Mouse (Mus musculus) lung, embryonic 15.5 days (tissue): Measurements from ENCODE around the gene Slco3a1. TPM values are rescaled to one million over a fixed set of nuclear protein-coding genes. Genes with fewer than 3 reads are reported as not detected.

Experiments
- ATAC-seq: fragments of 200-750 bp; cut with Nextera tagmentation; 2 replicates; pipeline ENCODE4 v1.8.0; 2017; ENCODE audit warnings: moderate number of reproducible peaks, borderline replicate concordance; ENCODE audit not compliant: low FRiP score, low TSS enrichment; ENCODE audit errors: extremely low read depth
- H3K27ac ChIP-seq: fragments of 300-500 bp; sonication (generic); 2 replicates; pipeline ENCODE4 v1.5.1; 2015; ENCODE audit warnings: moderate library complexity, mild to moderate bottlenecking, inconsistent platforms
- H3K27me3 ChIP-seq: fragments of 300-500 bp; sonication (generic); 2 replicates; pipeline ENCODE4 v1.6.1; 2015; ENCODE audit warnings: inconsistent platforms
- H3K36me3 ChIP-seq: fragments of 300-500 bp; sonication (generic); 2 replicates; pipeline ENCODE4 v1.6.1; 2015; ENCODE audit warnings: inconsistent platforms
- H3K4me1 ChIP-seq: fragments of 300-500 bp; sonication (generic); 2 replicates; pipeline ENCODE4 v1.6.1; 2015; ENCODE audit warnings: inconsistent platforms
- H3K4me2 ChIP-seq: fragments of 300-500 bp; sonication (generic); 2 replicates; pipeline ENCODE4 v1.6.1; 2015; ENCODE audit warnings: inconsistent platforms, mild to moderate bottlenecking, moderate library complexity
- H3K4me3 ChIP-seq: fragments of 300-500 bp; sonication (generic); 2 replicates; pipeline ENCODE4 v1.5.1; 2015; ENCODE audit warnings: mild to moderate bottlenecking, inconsistent platforms
- H3K9ac ChIP-seq: fragments of 300-500 bp; sonication (generic); 2 replicates; pipeline ENCODE4 v1.6.1; 2015; ENCODE audit warnings: inconsistent platforms
- H3K9me3 ChIP-seq: fragments of 300-500 bp; sonication (generic); 2 replicates; pipeline ENCODE4 v1.6.1; 2016; ENCODE audit warnings: inconsistent platforms
- WGBS: fragments of 180-500 bp; shearing (Covaris S2); methylation state at CpG from one replicate; pipeline ENCODE4 v1.1.7; 2015; 5-methylcytosine and 5-hydroxymethylcytosine counted together
- polyA plus RNA-seq: library from polyadenylated mRNA; unstranded; fragments of >200 nt; fragmentation: Nextera tagmentation; extraction: Ambion mirVana; gene quantifications from 2 replicates; pipeline ENCODE4 v1.2.1, GENCODE M21; 2015

Slco3a1 gene
- polyA plus RNA-seq, 1 experiment from 2014 or later, result 8.9 TPM

DNA sequence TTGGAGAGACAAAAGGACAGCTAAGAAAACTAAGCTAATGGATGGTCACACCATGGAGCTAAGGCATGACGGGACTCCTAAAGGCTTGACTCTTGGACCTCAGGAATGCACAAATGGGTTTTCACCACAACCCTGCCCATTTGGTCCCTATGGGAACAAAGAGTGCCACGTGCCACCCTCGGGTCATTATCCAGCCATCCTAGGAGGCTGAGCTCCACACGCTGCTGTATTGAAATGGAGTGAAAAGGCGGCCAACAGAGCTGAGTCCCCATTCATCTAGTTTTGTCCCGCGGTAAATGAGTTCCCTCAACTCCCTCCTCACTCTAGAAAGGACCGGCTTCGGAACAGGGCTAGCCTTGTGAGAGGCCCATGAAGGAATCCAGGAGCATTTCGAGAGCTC is 53.4 kb downstream of the Slco3a1 start:
- H3K4me2 ChIP-seq, result no peak overlapping the region
- H3K9me3 ChIP-seq, result no peaks in the 10 kb centered on the region
- no peaks in the 10 kb centered on the region for H3K36me3 ChIP-seq
- H3K27ac ChIP-seq, result no peak overlapping the region
- H3K4me3 ChIP-seq, result no peak overlapping the region
- WGBS, result 69% methylated on average over 10 of the region's 10 CpGs
- no peaks in the 10 kb centered on the region; the same call in 1 of the 2 replicates for H3K4me1 ChIP-seq
- ATAC-seq, result no peak
- no peaks in the 10 kb centered on the region for H3K27me3 ChIP-seq
- H3K9ac ChIP-seq, result no peak overlapping the region

DNA sequence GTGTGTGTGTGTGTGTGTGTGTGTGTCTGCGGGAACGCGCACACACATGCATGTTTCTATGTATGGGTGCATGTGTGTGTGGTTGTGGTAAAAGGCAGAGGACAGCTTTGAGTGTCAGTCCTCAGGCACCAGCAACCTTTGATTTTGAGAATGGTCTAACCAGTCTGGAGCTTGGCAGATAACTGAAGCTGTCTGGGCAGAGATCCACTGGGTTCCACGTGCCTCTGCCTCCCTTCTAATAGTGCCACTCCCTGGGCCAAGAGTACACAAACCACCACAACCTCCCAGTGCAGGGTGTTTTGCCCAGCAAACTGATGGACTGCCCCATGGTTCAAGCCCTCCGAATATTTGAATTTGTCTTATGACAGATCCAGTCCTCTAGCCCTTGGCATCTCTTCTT is 55.1 kb downstream of the Slco3a1 start:
- Histone ChIP-seq H3K4me3 (no peak overlapping the region), H3K9ac (no peak overlapping the region), H3K36me3 (no peaks in the 10 kb centered on the region), H3K27ac (no peak overlapping the region), H3K4me2 (no peak overlapping the region), H3K27me3 (no peaks in the 10 kb centered on the region), H3K4me1 (no peaks in the 10 kb centered on the region; the same call in 1 of the 2 replicates), H3K9me3 (no peaks in the 10 kb centered on the region)
- ATAC-seq, result no peak
- 91% methylated on average over 5 of the region's 5 CpGs for WGBS

DNA sequence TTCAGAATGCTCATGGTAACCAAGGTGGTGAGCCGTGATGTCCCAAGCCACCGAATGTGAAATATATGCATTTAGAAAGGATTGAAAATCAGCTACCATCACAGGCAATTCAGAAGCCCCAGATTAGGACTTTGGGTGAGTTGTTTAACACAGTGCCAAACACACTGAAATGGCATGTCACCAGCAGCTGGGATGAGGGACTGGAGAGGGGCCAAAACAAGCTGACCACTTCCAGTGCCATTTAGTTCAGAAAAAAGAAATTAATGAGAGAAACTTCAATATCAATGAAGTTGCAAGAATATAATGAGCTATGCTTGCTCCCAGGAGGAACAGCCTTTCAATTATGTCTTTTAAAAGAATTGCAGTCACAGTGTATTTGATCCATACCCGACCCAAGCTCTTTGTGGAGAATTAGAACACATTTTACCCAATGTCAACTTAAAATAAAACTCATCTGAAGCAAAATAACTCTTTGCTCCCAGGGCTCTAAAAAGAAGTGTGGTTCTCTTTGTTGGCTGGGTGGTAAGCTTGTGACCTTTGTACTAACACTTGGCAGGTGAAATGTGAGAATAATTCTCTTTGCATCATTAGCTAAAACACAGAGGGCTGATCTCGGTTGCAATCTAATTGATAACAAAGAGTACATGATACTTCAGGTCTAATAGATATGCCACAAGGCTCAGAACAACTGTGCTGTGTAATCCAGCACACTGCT is 56.2 kb downstream of the Slco3a1 start:
- Histone ChIP-seq H3K27ac (no peak overlapping the region), H3K4me1 (no peaks in the 10 kb centered on the region; the same call in 1 of the 2 replicates), H3K9me3 (no peaks in the 10 kb centered on the region), H3K27me3 (no peaks in the 10 kb centered on the region), H3K4me2 (no peak overlapping the region), H3K36me3 (no peaks in the 10 kb centered on the region), H3K9ac (no peak overlapping the region), H3K4me3 (no peak overlapping the region)
- no peak for ATAC-seq
- WGBS, result 80% methylated on average over 4 of the region's 4 CpGs

DNA sequence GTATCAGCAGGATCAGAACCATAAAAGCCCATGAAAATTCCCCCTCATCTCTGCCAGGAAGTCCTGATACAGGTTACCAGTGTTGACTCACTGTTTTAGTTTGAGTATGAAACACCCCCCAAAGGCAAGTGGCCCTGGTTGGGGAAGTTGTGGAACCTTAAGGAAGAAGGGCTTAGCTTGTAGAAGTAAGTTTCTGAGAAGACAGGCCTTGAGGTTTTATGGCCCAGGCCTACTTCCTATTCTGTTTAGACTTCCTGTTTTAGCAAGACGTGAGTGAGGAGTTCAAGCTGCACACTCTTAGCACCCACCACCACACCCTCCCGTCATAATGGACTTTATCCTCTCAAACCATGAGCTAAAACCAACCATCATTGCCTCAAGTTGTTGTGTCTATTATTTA is 57.4 kb downstream of the Slco3a1 start:
- H3K27me3 ChIP-seq, result no peaks in the 10 kb centered on the region
- no peak overlapping the region for H3K4me3 ChIP-seq
- no peaks in the 10 kb centered on the region for H3K36me3 ChIP-seq
- WGBS, result 61% methylated on average over 2 of the region's 2 CpGs
- H3K9ac ChIP-seq, result no peak overlapping the region
- ATAC-seq, result no peak
- no peaks in the 10 kb centered on the region; the same call in 1 of the 2 replicates for H3K4me1 ChIP-seq
- H3K4me2 ChIP-seq, result no peak overlapping the region
- no peaks in the 10 kb centered on the region for H3K9me3 ChIP-seq
- no peak overlapping the region for H3K27ac ChIP-seq

DNA sequence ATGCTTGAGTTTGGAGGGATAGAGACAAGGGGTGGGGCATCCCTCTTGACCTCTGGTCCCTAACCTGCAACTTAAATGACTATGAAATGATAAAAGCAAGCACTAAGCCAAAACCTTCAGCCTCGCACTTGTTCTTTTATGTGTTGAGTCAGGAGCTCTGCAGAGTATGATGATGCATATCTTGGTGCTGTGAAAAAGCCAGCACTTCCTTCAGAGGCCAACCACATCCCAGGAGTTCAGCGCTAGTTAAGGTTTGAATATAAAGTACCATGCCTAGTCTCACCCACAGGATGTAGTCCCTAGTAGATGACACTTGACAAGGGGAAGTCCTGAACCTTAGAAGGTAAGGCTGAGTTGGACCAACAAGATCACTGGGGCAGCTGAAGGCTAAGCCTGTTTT is 59.1 kb downstream of the Slco3a1 start:
- no peaks in the 10 kb centered on the region for H3K36me3 ChIP-seq
- WGBS, result 81% methylated on average over 2 of the region's 2 CpGs
- no peaks in the 10 kb centered on the region for H3K27me3 ChIP-seq
- ATAC-seq, result no peak
- no peak overlapping the region for H3K4me2 ChIP-seq
- peaks cover 6% of the 10 kb centered on the region; the same call in 1 of the 2 replicates for H3K4me1 ChIP-seq
- H3K9me3 ChIP-seq, result no peaks in the 10 kb centered on the region
- no peak overlapping the region for H3K27ac ChIP-seq
- no peak overlapping the region for H3K4me3 ChIP-seq
- H3K9ac ChIP-seq, result no peak overlapping the region

DNA sequence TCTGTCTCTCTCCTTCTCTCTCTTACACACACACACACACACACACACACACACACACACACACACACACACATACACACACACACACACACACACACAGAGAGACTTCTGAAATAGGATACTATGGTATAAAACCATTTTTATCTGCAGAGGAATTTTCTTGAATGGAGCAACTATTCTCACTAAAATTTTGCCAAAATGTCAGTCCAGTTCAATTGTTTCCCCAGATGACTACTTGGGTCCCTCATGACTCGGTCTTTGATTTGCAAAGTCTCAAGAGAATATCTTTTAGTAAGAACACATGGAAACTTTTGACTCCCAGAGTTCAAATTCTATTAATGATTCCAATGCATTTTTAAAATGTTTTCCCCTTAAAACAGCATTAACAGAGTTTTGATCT is 60.8 kb downstream of the Slco3a1 start:
- 70% methylated on average over 1 of the region's 1 CpGs for WGBS
- no peak for ATAC-seq
- H3K36me3 ChIP-seq, result no peaks in the 10 kb centered on the region
- no peak overlapping the region for H3K4me3 ChIP-seq
- H3K4me1 ChIP-seq, result peaks cover 6% of the 10 kb centered on the region; the same call in 1 of the 2 replicates
- H3K9me3 ChIP-seq, result no peaks in the 10 kb centered on the region
- no peak overlapping the region for H3K4me2 ChIP-seq
- H3K27me3 ChIP-seq, result no peaks in the 10 kb centered on the region
- H3K9ac ChIP-seq, result no peak overlapping the region
- no peak overlapping the region for H3K27ac ChIP-seq

DNA sequence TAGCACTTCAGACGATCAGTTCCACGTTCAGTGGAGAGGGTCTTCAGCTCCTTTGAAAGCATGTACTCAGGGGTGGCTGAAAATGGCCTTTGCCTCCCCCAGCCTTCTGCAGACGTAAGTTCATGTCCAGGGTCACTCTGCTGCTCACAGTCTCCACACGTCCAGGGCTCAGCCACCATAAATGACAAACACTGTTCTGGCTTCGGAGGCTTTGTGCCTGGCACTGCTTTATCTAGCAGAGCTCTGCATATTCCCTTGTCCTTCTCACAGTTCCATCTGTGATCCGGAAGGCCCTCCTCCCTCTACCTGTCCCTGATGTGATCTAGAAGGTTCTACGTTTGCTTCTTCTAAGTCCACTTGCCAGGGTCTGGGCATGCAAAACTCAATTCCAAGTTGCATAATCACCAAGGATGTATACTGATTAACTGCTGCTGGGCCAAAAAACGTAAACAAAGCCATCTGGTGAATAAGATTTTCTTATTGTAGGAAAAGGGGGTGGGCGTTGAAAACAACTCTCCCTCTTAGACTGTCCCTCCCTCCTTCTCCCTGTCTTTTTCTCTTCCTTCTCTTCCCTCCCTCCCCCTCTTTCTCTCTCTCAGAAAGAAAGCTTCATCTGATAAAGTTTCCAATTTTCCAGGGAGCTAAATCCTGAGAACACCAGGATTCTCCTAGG is 62.8 kb downstream of the Slco3a1 start:
- Histone ChIP-seq H3K4me2 (no peak overlapping the region), H3K27me3 (no peaks in the 10 kb centered on the region), H3K27ac (no peak overlapping the region), H3K4me3 (no peak overlapping the region), H3K9me3 (no peaks in the 10 kb centered on the region), H3K9ac (no peak overlapping the region), H3K4me1 (peaks cover 6% of the 10 kb centered on the region; the same call in 1 of the 2 replicates), H3K36me3 (no peaks in the 10 kb centered on the region)
- ATAC-seq, result peak; percentile 83
- WGBS, result 49% methylated on average over 9 of the region's 9 CpGs

DNA sequence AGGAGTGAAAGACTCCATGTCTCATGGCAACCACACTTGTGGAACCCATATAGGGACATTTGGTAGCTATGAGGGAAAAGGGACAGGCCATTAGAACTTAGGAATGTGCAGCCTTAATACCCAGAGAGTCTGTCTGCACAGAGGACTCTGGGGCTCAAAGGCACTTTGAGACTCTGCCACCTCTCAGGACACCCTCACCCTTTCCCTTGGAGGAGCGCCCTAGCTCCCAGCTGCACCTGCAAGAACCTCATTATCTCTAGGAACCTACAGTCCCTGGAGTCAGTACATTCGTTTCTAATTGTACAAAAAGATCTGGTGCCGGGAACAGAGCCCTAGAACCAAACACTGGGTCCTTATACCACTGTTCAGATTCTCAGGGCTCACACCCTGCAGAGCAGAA is 66.4 kb downstream of the Slco3a1 start:
- Histone ChIP-seq H3K27ac (no peak overlapping the region), H3K9me3 (no peaks in the 10 kb centered on the region), H3K4me2 (no peak overlapping the region), H3K27me3 (no peaks in the 10 kb centered on the region), H3K4me1 (peaks cover 6% of the 10 kb centered on the region; the same call in 1 of the 2 replicates), H3K9ac (no peak overlapping the region), H3K4me3 (no peak overlapping the region), H3K36me3 (no peaks in the 10 kb centered on the region)
- ATAC-seq, result no peak
- WGBS, result 82% methylated on average over 3 of the region's 3 CpGs

DNA sequence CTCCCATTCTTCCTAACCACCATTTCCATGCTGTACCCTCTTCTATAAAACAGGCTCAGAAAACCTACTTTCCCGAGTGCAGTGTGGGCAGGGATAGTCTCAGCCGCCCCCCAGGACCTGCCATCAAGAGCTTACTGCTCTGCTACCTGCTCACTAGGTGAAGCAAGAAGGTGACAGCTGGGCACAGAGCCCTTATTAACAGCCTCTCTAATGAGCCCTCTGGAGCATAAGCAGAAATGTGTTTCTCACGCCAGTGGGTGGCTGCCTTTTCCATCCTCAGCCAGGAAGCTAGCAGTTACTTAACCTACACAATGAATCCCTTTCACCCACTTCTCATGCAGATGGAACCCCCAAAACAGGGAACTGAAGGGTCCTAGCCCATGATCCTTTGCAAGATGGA is 66.9 kb downstream of the Slco3a1 start:
- Histone ChIP-seq H3K9ac (no peak overlapping the region), H3K36me3 (no peaks in the 10 kb centered on the region), H3K9me3 (no peaks in the 10 kb centered on the region), H3K27me3 (no peaks in the 10 kb centered on the region), H3K4me3 (no peak overlapping the region), H3K4me1 (peaks cover 6% of the 10 kb centered on the region; the same call in 1 of the 2 replicates), H3K27ac (no peak overlapping the region), H3K4me2 (no peak overlapping the region)
- no peak for ATAC-seq
- 71% methylated on average over 3 of the region's 3 CpGs for WGBS

DNA sequence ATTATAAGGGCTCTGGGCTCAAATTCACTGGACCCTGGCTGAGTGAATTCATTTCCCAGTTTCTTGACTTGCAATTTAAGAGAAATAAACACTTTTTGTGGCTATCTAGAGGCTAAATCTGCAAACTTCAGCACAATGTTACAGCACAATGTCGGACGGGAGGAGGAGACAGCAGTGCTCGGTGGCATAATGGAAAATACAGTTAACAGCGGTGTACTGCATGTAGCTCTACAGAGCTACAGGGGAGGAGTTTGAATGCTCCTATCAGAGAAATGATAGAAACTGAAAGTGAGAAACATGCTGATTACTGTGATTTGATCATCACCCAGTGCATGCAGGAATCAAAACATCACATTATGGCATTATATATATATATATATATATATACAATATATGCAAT is 68.5 kb downstream of the Slco3a1 start:
- Histone ChIP-seq H3K4me3 (no peak overlapping the region), H3K27ac (no peak overlapping the region), H3K36me3 (no peaks in the 10 kb centered on the region), H3K9ac (no peak overlapping the region), H3K4me2 (no peak overlapping the region), H3K27me3 (no peaks in the 10 kb centered on the region), H3K9me3 (no peaks in the 10 kb centered on the region), H3K4me1 (no peaks in the 10 kb centered on the region)
- ATAC-seq, result no peak
- 86% methylated on average over 4 of the region's 4 CpGs for WGBS

DNA sequence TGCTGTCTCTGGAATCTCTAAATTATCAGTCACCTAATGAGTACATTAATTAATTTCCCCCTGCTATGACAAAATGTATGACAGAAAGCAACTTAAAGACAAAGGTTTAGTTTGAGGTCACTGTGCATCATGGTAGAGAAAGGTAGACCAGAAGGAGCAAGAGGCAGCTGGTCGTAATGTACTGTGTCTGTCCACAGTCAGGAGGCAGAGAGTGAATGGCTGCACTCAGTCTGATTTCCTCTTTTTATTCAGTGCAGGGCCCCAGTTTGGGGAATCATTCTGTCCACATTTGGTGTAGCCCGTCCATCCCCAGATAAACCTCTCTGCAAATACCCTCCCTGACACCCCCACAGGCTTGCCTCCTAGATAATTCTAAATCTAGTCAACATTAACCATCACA is 68.9 kb downstream of the Slco3a1 start:
- Histone ChIP-seq H3K4me1 (no peaks in the 10 kb centered on the region), H3K27ac (no peak overlapping the region), H3K4me3 (no peak overlapping the region), H3K4me2 (no peak overlapping the region), H3K27me3 (no peaks in the 10 kb centered on the region), H3K36me3 (no peaks in the 10 kb centered on the region), H3K9me3 (no peaks in the 10 kb centered on the region), H3K9ac (no peak overlapping the region)
- 86% methylated on average over 2 of the region's 2 CpGs for WGBS
- ATAC-seq, result no peak

DNA sequence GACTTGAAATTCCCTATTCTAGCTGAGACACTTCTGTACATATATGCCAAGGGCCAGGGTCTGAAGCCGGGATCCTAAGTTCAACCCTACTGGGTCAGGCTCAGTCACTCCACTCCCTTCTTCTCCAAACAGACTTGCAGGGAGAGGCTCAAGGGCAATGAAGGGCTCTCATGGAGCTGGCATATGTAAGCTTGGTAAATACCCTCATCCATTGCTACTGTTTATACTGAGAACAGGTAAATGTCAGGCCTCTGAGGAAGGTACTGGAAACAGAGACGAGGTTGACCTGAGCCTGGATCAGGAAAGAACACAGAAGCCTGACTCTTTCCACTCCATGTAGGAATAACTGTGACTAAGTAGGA is 70.6 kb downstream of the Slco3a1 start:
- H3K4me3 ChIP-seq, result no peak overlapping the region
- H3K36me3 ChIP-seq, result no peaks in the 10 kb centered on the region
- H3K27me3 ChIP-seq, result no peaks in the 10 kb centered on the region
- no peaks in the 10 kb centered on the region for H3K9me3 ChIP-seq
- no peak overlapping the region for H3K9ac ChIP-seq
- peak; percentile 39; the same call in 1 of the 2 replicates for ATAC-seq
- no peaks in the 10 kb centered on the region for H3K4me1 ChIP-seq
- H3K27ac ChIP-seq, result 0 out of 2 replicates have a peak overlapping the region, but pooled peaks have one; percentile 15
- 69% methylated on average over 2 of the region's 2 CpGs for WGBS
- no peak overlapping the region for H3K4me2 ChIP-seq
